Mouse (Mus musculus) left cerebral cortex, postnatal 4 days (tissue): ENCODE data around the gene Yap1. TPM values are rescaled to one million over a fixed set of nuclear protein-coding genes. Genes with fewer than 3 reads are reported as not detected.
A peak's percentile ranks its signal among the peaks of the same experiment; 100 is the strongest.

Source experiments
- DNase-seq: peaks from one replicate; pipeline ENCODE4 v3.0.0-alpha.2; 2022
- intact Hi-C: fragments of 180-260 bp; cut with DNase I; formaldehyde crosslinking; loops from one replicate; pipeline ENCODE4 v1.15.1; 2025
- total RNA-seq, 2 experiments: library from RNA; stranded (reverse); gene quantifications; 2 replicates each; pipeline ENCODE4 v1.2.3; 2021

Yap1 gene
- 10 to 100 TPM; 12.0 to 14.7 TPM for total RNA-seq

GRCm38 (mm10) chr9:8004370-8004991 lies at the start of gene Yap1:
TSS of gene Yap1 (minus strand) at chr9:8004596.
- DNase-seq = peak; percentile 80
- intact Hi-C loops = no loop called here

GRCm38 (mm10) chr9:8043044-8043387 lies 38.6 kb upstream of the Yap1 start:
- no peak for DNase-seq
- intact Hi-C loops = no loop called here

- intact Hi-C loops = no loop called here
- peak; percentile 98 for DNase-seq
Measured at GRCm38 (mm10) chr9:8042338-8043043, 38.1 kb upstream of the Yap1 start, which contains the start of gene Cfap300. TSS of gene Cfap300 (minus strand) at chr9:8042823.

GRCm38 (mm10) chr9:8035546-8035945 lies 31.1 kb upstream of the Yap1 start:
- intact Hi-C loops = no loop called here

GRCm38 (mm10) chr9:8035091-8035490 lies 30.7 kb upstream of the Yap1 start:
- intact Hi-C loops = no loop called here
- no peak for DNase-seq

More at GRCm38 (mm10) chr9:8035546-8035945, 31.1 kb upstream of the Yap1 start:
- no peak for DNase-seq

- no peak for DNase-seq
- intact Hi-C loops = no loop called here
Measured at GRCm38 (mm10) chr9:8034143-8034542, 29.7 kb upstream of the Yap1 start.

- DNase-seq = peak; percentile 20
- intact Hi-C loops = no loop called here
Measured at GRCm38 (mm10) chr9:8032847-8033246, 28.5 kb upstream of the Yap1 start.

- no peak for DNase-seq
- intact Hi-C loops = no loop called here
Measured at GRCm38 (mm10) chr9:8018609-8019008, 14.2 kb upstream of the Yap1 start.

GRCm38 (mm10) chr9:8017253-8017913 lies 13.0 kb upstream of the Yap1 start:
- DNase-seq = no peak
- intact Hi-C loops = no loop called here

- intact Hi-C loops = no loop called here
Measured at GRCm38 (mm10) chr9:8003301-8004271, 810 bp downstream of the Yap1 start.

GRCm38 (mm10) chr9:8002806-8003205 lies 1.6 kb downstream of the Yap1 start:
- intact Hi-C loops = no loop called here
- DNase-seq = no peak

More at GRCm38 (mm10) chr9:8003301-8004271, 810 bp downstream of the Yap1 start:
- peak; percentile 45 for DNase-seq

- intact Hi-C loops = no loop called here
- peak; percentile 37 for DNase-seq
Measured at GRCm38 (mm10) chr9:8001352-8001751, 3.0 kb downstream of the Yap1 start.

- DNase-seq = no peak
Measured at GRCm38 (mm10) chr9:7994275-7994674, 10.1 kb downstream of the Yap1 start.

GRCm38 (mm10) chr9:7992651-7993050 lies 11.7 kb downstream of the Yap1 start:
- DNase-seq = no peak
- intact Hi-C loops = no loop called here

More at GRCm38 (mm10) chr9:7994275-7994674, 10.1 kb downstream of the Yap1 start:
- intact Hi-C loops = no loop called here

GRCm38 (mm10) chr9:7990897-7991296 lies 13.5 kb downstream of the Yap1 start:
- DNase-seq = no peak

GRCm38 (mm10) chr9:7987119-7987518 lies 17.3 kb downstream of the Yap1 start:
- DNase-seq = no peak
- intact Hi-C loops = no loop called here

More at GRCm38 (mm10) chr9:7990897-7991296, 13.5 kb downstream of the Yap1 start:
- intact Hi-C loops = no loop called here

- DNase-seq = no peak
- intact Hi-C loops = no loop called here
Measured at GRCm38 (mm10) chr9:7984287-7984686, 20.1 kb downstream of the Yap1 start.

GRCm38 (mm10) chr9:7983665-7984064 lies 20.7 kb downstream of the Yap1 start:
- intact Hi-C loops = no loop called here
- no peak for DNase-seq

- intact Hi-C loops = no loop called here
- no peak for DNase-seq
Measured at GRCm38 (mm10) chr9:7980162-7980561, 24.2 kb downstream of the Yap1 start.

- intact Hi-C loops = no loop called here
- DNase-seq = no peak
Measured at GRCm38 (mm10) chr9:7979153-7979916, 25.1 kb downstream of the Yap1 start.
